Mouse (Mus musculus) CH12.LX (cell line): ENCODE results near the gene Ick. TPM values are rescaled to one million over a fixed set of nuclear protein-coding genes. Genes with fewer than 3 reads are reported as not detected.

Source experiments
- DNase-seq: peaks from one replicate; pipeline ENCODE4 v3.0.0-alpha.2; 2013; ENCODE audit errors: extremely low read depth
- H3K27ac ChIP-seq: 2 replicates; pipeline ENCODE4 v1.5.1; 2012; ENCODE audit warnings: low read depth, mild to moderate bottlenecking, control low read depth, moderate library complexity; ENCODE audit not compliant: insufficient read depth
- H3K27me3 ChIP-seq: replicated peaks from 2 replicates; pipeline ENCODE3; 2012; ENCODE audit warnings: inconsistent platforms
- H3K36me3 ChIP-seq, 2 experiments: replicated peaks in 1 of 2; 2 replicates each; pipeline versions ENCODE3 to v1.6.1; 2012; ENCODE audit warnings: inconsistent platforms in 1 of 2, low read length in 1 of 2, mild to moderate bottlenecking in 1 of 2, mixed read lengths in 1 of 2, moderate library complexity in 1 of 2; ENCODE audit not compliant: control insufficient read depth in 1 of 2, insufficient read depth in 1 of 2
- H3K4me1 ChIP-seq, 2 experiments: 2 replicates each; pipeline ENCODE4 v1.6.1; 2012; ENCODE audit warnings: inconsistent platforms in 1 of 2, moderate library complexity in 1 of 2; ENCODE audit not compliant: insufficient read depth in 2 of 2, control insufficient read depth in 1 of 2
- H3K4me2 ChIP-seq: 2 replicates; pipeline ENCODE4 v1.6.1; 2012; ENCODE audit warnings: low read depth, mild to moderate bottlenecking, control low read depth; ENCODE audit not compliant: poor library complexity, insufficient read depth, severe bottlenecking
- H3K4me3 ChIP-seq, 3 experiments: fragments of 150-350 bp in 1 of 3; sonication (generic) in 1 of 3; replicated peaks in 1 of 3; 2 replicates each; pipeline versions ENCODE3 to v1.5.1; 2011 to 2012; ENCODE audit warnings: low read depth in 2 of 3, low read length in 2 of 3, mild to moderate bottlenecking in 2 of 3, moderate library complexity in 2 of 3, control low read depth in 1 of 3, improper control_type of control experiment in 1 of 3, inconsistent platforms in 1 of 3, mixed read lengths in 1 of 3; ENCODE audit not compliant: poor library complexity in 1 of 3
- H3K79me2 ChIP-seq: replicated peaks from 2 replicates; pipeline ENCODE4 v1.6.1; 2012; ENCODE audit warnings: mild to moderate bottlenecking, moderate library complexity; ENCODE audit not compliant: control insufficient read depth, poor library complexity, insufficient read depth, severe bottlenecking; ENCODE audit errors: extremely low read depth
- H3K9ac ChIP-seq: 2 replicates; pipeline ENCODE4 v1.6.1; 2012; ENCODE audit warnings: low read depth, mild to moderate bottlenecking, control low read depth, moderate library complexity; ENCODE audit not compliant: insufficient read depth
- H3K9me3 ChIP-seq: replicated peaks from 2 replicates; pipeline ENCODE3; 2012; ENCODE audit warnings: low read length, inconsistent platforms, mixed read lengths
- JUN ChIP-seq: IDR thresholded peaks from 2 replicates; pipeline ENCODE4 v1.6.1; 2011; ENCODE audit warnings: low read depth, mild to moderate bottlenecking, low read length, improper control_type of control experiment, moderate library complexity; ENCODE audit not compliant: insufficient read depth
- MXI1 ChIP-seq: IDR thresholded peaks from 2 replicates; pipeline ENCODE4 v1.6.1; 2011; ENCODE audit warnings: mild to moderate bottlenecking, low read depth, low read length, improper control_type of control experiment
- MYC ChIP-seq: IDR thresholded peaks from 2 replicates; pipeline ENCODE4 v1.6.1; 2011; ENCODE audit warnings: low read depth, mild to moderate bottlenecking, improper control_type of control experiment, low read length
- SIN3A ChIP-seq: IDR thresholded peaks from 2 replicates; pipeline ENCODE4 v1.6.1; 2012; ENCODE audit warnings: low read length, improper control_type of control experiment, inconsistent platforms
- SMC3 ChIP-seq: IDR thresholded peaks from 2 replicates; pipeline ENCODE4 v1.6.1; 2011; ENCODE audit warnings: low read depth, low read length, improper control_type of control experiment
- TCF12 ChIP-seq: IDR thresholded peaks from 2 replicates; pipeline ENCODE4 v1.6.1; 2014; ENCODE audit warnings: low read depth, mild to moderate bottlenecking, inconsistent platforms, low read length, improper control_type of control experiment
- USF1 ChIP-seq: IDR thresholded peaks from 2 replicates; pipeline ENCODE4 v1.6.1; 2014; ENCODE audit warnings: low read depth, mild to moderate bottlenecking, inconsistent platforms, low read length, improper control_type of control experiment
- ZKSCAN1 ChIP-seq: IDR thresholded peaks from 2 replicates; pipeline ENCODE4 v1.6.1; 2012; ENCODE audit warnings: low read depth, inconsistent platforms, low read length, improper control_type of control experiment, borderline replicate concordance
- ZMIZ1 ChIP-seq: IDR thresholded peaks from 2 replicates; pipeline ENCODE4 v1.6.1; 2012; ENCODE audit warnings: low read depth, mild to moderate bottlenecking, inconsistent platforms, low read length, improper control_type of control experiment
- dilution Hi-C: fragments of 300-500 bp; cut with MboI; formaldehyde crosslinking; loops from 2 replicates; pipeline ENCODE4 v1.14.3; 2020; ENCODE audit warnings: low sequenced_read_pairs; ENCODE audit not compliant: extremely low pct_unique_long_range_greater_than_20kb, extremely low pct_ligation_motif_present
- in situ Hi-C: fragments of 300-500 bp; cut with MboI; formaldehyde crosslinking; loops from 3 replicates; pipeline ENCODE4 v1.14.3; 2019; ENCODE audit warnings: low sequenced_read_pairs, low pct_ligation_motif_present, low pct_unique_long_range_greater_than_20kb, mixed read lengths
- polyA plus RNA-seq: library from polyadenylated mRNA; unstranded; fragments of >175 nt; gene quantifications from 2 replicates; pipeline ENCODE4 v1.2.1, GENCODE M21; 2012; ENCODE audit warnings: low read depth; ENCODE audit not compliant: insufficient read length
- total RNA-seq, 2 experiments: library from RNA; depleted of rRNA; stranded (reverse); fragments of 300-350 nt in 1 of 2; fragments of >200 nt in 1 of 2; gene quantifications; 2 replicates each; pipeline ENCODE4 v1.2.3; 2012 to 2014

Gene Ick
- total and polyA plus RNA-seq, 3 experiments: 4.5 to 7.1 (median 4.8) TPM

DNA sequence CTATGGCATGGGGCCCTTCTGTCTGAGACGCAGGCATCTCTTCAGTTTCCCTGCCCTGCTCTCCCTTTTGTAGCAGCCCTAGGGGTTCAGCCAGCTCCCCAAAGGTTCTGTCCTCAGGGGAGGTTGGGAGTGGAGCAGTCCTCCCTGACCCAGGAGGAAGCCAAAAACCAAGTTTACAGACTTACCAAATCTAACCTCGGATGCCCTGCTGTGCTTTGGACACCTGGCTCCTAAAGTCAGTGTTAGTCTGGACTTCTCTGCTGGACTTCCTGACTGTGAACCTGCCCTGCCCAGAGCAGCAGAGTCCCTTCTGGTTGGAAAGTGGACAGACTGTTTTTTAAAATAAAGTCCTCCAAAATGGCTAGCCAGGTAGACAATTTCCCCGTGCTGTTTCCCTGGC lies 55.7 kb downstream of the Ick start:
- H3K27me3 ChIP-seq: no peaks in the 10 kb centered on the region
- H3K4me3 ChIP-seq: no peak overlapping the region
- H3K4me1 ChIP-seq: peaks cover 0 to 18% of the 10 kb centered on the region in 2 experiments; a peak in 2 of 4 replicates
- in situ Hi-C loops: loop anchor here (5.0 kb wide), 1 partner anchor 47 kb away; no protein-coding TSS in a partner anchor
- H3K27ac ChIP-seq: no peak overlapping the region
- H3K9me3 ChIP-seq: no peaks in the 10 kb centered on the region
- no peak overlapping the region for H3K4me2 ChIP-seq
- no peak for TF ChIP-seq MYC
- TF ChIP-seq SIN3A: no peak
- TF ChIP-seq USF1: no peak
- H3K36me3 ChIP-seq: peaks cover 20 to 46% of the 10 kb centered on the region in 2 experiments
- H3K9ac ChIP-seq: no peak overlapping the region
- H3K79me2 ChIP-seq: no peaks in the 10 kb centered on the region
- no peak for DNase-seq
- dilution Hi-C loops: no loop called here

DNA sequence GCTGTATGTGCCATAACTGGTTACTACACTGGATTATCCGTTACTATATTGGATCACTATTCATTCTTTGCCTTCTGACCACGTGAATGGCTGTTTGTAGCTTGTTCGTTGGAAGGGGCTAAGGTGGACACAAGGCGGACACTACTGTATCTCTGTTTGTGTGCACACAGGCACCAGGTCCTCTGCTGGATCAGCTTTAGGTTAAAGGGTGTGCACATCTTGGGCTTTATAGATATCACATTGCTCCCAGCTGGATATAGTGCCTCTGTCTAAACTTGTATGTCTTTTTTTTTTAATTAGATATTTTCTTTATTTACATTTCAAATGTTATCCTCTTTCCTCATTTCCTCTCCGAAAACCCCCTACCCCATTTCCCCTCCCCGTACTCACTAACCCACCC lies 56.5 kb downstream of the Ick start:
- no peak for TF ChIP-seq ZMIZ1
- Histone ChIP-seq H3K9ac (no peak overlapping the region), H3K4me2 (no peak overlapping the region), H3K4me3 (no peak overlapping the region), H3K27ac (no peak overlapping the region), H3K27me3 (no peaks in the 10 kb centered on the region), H3K36me3 (peaks cover 16 to 40% of the 10 kb centered on the region in 2 experiments), H3K79me2 (no peaks in the 10 kb centered on the region), H3K9me3 (no peaks in the 10 kb centered on the region), H3K4me1 (peaks cover 0 to 18% of the 10 kb centered on the region in 2 experiments; a peak in 2 of 4 replicates)
- no peak for DNase-seq
- dilution Hi-C loops (no loop called here), in situ Hi-C loops (no loop called here)

DNA sequence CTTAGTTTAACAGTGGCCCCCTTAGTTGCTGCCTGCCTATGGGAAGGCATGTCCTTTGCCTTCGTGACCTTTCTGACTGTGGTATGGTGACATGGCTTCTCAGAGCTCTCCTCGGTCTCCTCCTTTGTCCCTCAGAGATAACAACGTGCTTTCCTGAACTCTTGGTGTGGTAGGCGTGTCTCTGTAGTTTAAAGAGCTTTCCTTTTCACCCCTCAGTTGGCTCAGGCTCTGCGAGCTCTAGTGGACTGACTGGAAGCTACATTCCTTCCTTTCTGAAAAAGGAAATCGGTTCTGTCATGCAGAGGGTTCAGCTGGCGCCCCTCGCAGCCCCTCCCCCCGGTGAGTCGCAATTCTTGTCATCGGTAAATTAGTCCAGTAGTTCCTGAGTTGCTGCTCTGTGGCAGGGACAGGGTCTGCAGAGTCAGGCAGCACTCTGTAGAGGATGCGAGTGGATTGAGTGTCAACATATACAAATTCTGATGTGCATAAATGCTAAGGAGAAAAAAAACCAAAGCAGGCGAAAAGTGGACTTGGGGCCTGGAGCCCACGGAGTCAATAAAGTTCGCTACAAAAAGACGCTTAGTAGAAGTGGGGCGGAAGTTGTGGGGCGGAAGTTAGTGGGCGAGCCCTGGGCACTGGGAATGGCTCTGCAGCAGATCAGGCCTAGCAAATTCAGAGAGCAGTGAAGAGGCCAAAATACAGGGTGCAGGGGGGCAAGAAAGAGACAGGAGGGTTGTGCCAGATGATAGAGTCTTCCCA lies 57.9 kb downstream of the Ick start:
- in situ Hi-C loops: no loop called here
- H3K79me2 ChIP-seq: no peaks in the 10 kb centered on the region
- no peak for DNase-seq
- H3K4me2 ChIP-seq: no peak overlapping the region
- peaks cover 0 to 18% of the 10 kb centered on the region in 2 experiments; a peak in 2 of 4 replicates for H3K4me1 ChIP-seq
- dilution Hi-C loops: no loop called here
- no peaks in the 10 kb centered on the region for H3K9me3 ChIP-seq
- TF ChIP-seq ZKSCAN1 (no peak), SMC3 (no peak), USF1 (no peak), JUN (no peak), MXI1 (no peak), TCF12 (no peak)
- peaks cover 5 to 27% of the 10 kb centered on the region in 2 experiments for H3K36me3 ChIP-seq
- H3K9ac ChIP-seq: no peak overlapping the region
- H3K4me3 ChIP-seq: no peak overlapping the region
- no peaks in the 10 kb centered on the region for H3K27me3 ChIP-seq
- H3K27ac ChIP-seq: no peak overlapping the region
